Mouse (Mus musculus) left cerebral cortex, postnatal 36 days (tissue): ENCODE measurements at regions not wholly inside any gene's neighbourhood (a gene's known extent, or its start where the extent isn't known, plus 50 kb on each side); places are given as distances from the start of the nearest gene placed in this dataset.
A peak's percentile ranks its signal among the peaks of the same experiment; 100 is the strongest.
"Not testable (repeated sequence)": the region's sequence is repeated elsewhere in the genome, so short reads cannot be mapped to it uniquely, and the experiment has no call there.

Experiments
- DNase-seq, 2 experiments: peaks; one replicate each; pipeline ENCODE4 v3.0.0; 2021 to 2022; ENCODE audit warnings: low spot score in 2 of 2, mixed read lengths in 1 of 2
- intact Hi-C: fragments of 180-260 bp; cut with DNase I; formaldehyde crosslinking; loops from one replicate; pipeline ENCODE4 v1.15.1; 2025

- intact Hi-C loops = no loop called here
- DNase-seq = no peak
Measured at GRCm38 (mm10) chr14:13055198-13055597, 229.4 kb upstream of the Synpr start.

GRCm38 (mm10) chr14:13042536-13042935 lies 219.7 kb upstream of the Cadps start:
- DNase-seq, intact Hi-C loops: not testable (repeated sequence)

- intact Hi-C loops = no loop called here
- no peak for DNase-seq
Measured at GRCm38 (mm10) chr14:13041741-13042140, 218.9 kb upstream of the Cadps start.

- DNase-seq = no peak
- intact Hi-C loops = no loop called here
Measured at GRCm38 (mm10) chr14:13040176-13040575, 217.3 kb upstream of the Cadps start.

GRCm38 (mm10) chr14:13037426-13037825 lies 214.5 kb upstream of the Cadps start:
- DNase-seq = peak; percentile 45 to 47
- intact Hi-C loops = loop anchor here (10.0 kb wide), 1 partner anchor 157 kb away; no protein-coding TSS in a partner anchor

GRCm38 (mm10) chr14:13029794-13030193 lies 206.9 kb upstream of the Cadps start:
- DNase-seq = no peak
- intact Hi-C loops = loop anchor here (10.0 kb wide), 1 partner anchor 165 kb away; no protein-coding TSS in a partner anchor

- no peak for DNase-seq
- intact Hi-C loops = no loop called here
Measured at GRCm38 (mm10) chr14:13022744-13023143, 199.9 kb upstream of the Cadps start.

GRCm38 (mm10) chr14:13011099-13011498 lies 188.2 kb upstream of the Cadps start:
- no peak for DNase-seq
- intact Hi-C loops = no loop called here

GRCm38 (mm10) chr14:13000997-13001699 lies 178.3 kb upstream of the Cadps start:
- intact Hi-C loops = no loop called here

GRCm38 (mm10) chr14:12979416-12979815 lies 156.5 kb upstream of the Cadps start:
- intact Hi-C loops = no loop called here

More at GRCm38 (mm10) chr14:13000997-13001699, 178.3 kb upstream of the Cadps start:
- peak; percentile 84 to 85 for DNase-seq

GRCm38 (mm10) chr14:12966441-12966840 lies 143.6 kb upstream of the Cadps start:
- intact Hi-C loops = no loop called here
- DNase-seq = no peak

More at GRCm38 (mm10) chr14:12979416-12979815, 156.5 kb upstream of the Cadps start:
- no peak for DNase-seq

- DNase-seq, intact Hi-C loops: not testable (repeated sequence)
Measured at GRCm38 (mm10) chr14:12957896-12958295, 135.0 kb upstream of the Cadps start.

GRCm38 (mm10) chr14:12950922-12951321 lies 128.0 kb upstream of the Cadps start:
- DNase-seq = no peak
- intact Hi-C loops = no loop called here

- intact Hi-C loops = no loop called here
- no peak for DNase-seq
Measured at GRCm38 (mm10) chr14:12938638-12939293, 115.9 kb upstream of the Cadps start.

GRCm38 (mm10) chr14:12936343-12936742 lies 113.5 kb upstream of the Cadps start:
- no peak for DNase-seq
- intact Hi-C loops = no loop called here

GRCm38 (mm10) chr14:12931668-12932384 lies 108.9 kb upstream of the Cadps start:
- intact Hi-C loops = no loop called here
- DNase-seq = no peak

GRCm38 (mm10) chr14:12923617-12924016 lies 100.7 kb upstream of the Cadps start:
- intact Hi-C loops = no loop called here
- DNase-seq = peak; percentile 5 to 25

- intact Hi-C loops = no loop called here
- DNase-seq = no peak
Measured at GRCm38 (mm10) chr14:12915431-12915830, 92.6 kb upstream of the Cadps start.

GRCm38 (mm10) chr14:12913956-12914355 lies 91.1 kb upstream of the Cadps start:
- no peak for DNase-seq
- intact Hi-C loops = no loop called here

- no peak for DNase-seq
- intact Hi-C loops = no loop called here
Measured at GRCm38 (mm10) chr14:12913421-12913820, 90.5 kb upstream of the Cadps start.

- DNase-seq = no peak
- intact Hi-C loops = no loop called here
Measured at GRCm38 (mm10) chr14:12877337-12877662, 54.4 kb upstream of the Cadps start.
